Mouse (Mus musculus): ENCODE measurements around the gene Borcs8. TPM values are rescaled to one million over a fixed set of nuclear protein-coding genes. Genes with fewer than 3 reads are reported as not detected.

Gene Borcs8
- total RNA-seq (2021), result 10 to 100 TPM; 22.6 to 23.7 TPM
- 45.3 and 46.6 TPM in 2 replicates for polyA plus RNA-seq (2012; rRNA removed)
- long read RNA-seq, transcript Borcs8-201 (6 exons, 810 nt), result major isoform, 13 of 18 reads
- long read RNA-seq, partial matches to known transcripts, result 2 of 18 reads
- long read RNA-seq, other reads (novel, unspliced or antisense), result 3 of 18 reads

DNA sequence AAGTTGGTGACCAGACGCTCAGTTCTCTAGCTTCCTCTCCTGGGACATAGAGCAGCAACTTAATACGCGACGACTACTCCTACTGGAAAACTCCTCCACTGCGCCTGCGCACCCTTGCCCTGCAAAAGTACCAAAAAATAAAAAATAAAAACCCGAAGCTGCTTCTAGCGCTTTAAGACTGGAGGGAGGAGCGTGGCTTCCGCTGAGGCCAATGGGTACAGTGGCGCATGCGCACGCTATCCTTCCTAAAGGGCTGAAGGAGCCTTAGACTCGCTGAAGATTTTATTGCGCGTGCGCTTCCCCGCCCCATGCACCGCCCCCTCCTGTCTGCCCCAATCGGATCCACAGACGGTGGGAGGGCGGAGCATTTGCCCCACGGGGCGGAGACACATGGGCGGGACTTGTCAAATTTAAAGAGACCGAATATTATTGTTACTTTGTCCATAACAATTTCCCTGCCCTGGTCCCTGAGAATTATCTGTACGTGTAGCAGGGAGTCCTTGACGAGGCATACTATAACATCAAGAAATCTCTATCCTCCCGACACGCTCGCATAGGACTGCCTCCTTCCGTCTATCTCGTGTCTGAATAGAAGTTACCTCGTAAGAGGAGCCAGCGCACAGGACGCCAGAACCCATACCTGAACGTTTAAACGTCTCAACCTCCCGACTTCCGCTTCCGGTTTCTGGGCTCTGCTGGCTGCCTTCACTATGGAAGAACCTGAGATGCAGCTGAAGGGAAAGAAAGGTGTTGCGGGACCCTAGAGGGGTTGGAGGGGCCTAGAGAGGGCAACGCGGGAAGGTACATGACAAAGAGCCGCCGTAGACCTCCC, at the start of gene Borcs8, which contains the start of the genes Rfxank and Mef2b:
Gene Borcs8 (plus strand): TSS at position 474 of the 832 bp plus-strand sequence.
Gene Rfxank (minus strand): TSS at position 129 of the 832 bp plus-strand sequence.
Gene Mef2b (plus strand): TSS at position 686 of the 832 bp plus-strand sequence.
- WGBS, result under 1% methylated on average over 46 of the region's 46 CpGs
- H3K79me2 ChIP-seq (replicated peaks; ENCODE audit: control insufficient read depth, insufficient read depth, low read length), result no peaks in the 10 kb centered on the region
- H3K27me3 ChIP-seq (ENCODE audit: control insufficient read depth, insufficient read depth, low read length), result no peaks in the 10 kb centered on the region
- TF ChIP-seq CTCF (IDR thresholded peaks at IDR 0.05), result no peak
- TF ChIP-seq EP300 (IDR thresholded peaks at IDR 0.05; ENCODE audit: insufficient read depth, low read depth, low read length), result peak; percentile 48; the same call in 1 of the 2 replicates
- TF ChIP-seq POLR2A (IDR thresholded peaks at IDR 0.05; ENCODE audit: insufficient read depth, low read depth, low read length), result peak; percentile 88
- intact Hi-C loops (cut with DNase I), result loop anchor here (1.0 to 2.0 kb wide), 3 partner anchors 8 to 96 kb away; partner anchors contain the start of genes Mau2, Nr2c2ap, Sugp1 and Tmem161a
- peaks cover 9% of the 10 kb centered on the region for H3K4me1 ChIP-seq (ENCODE audit: control insufficient read depth, insufficient read depth, low read length)
- peak within 1 kb of the TSS; percentile 75 for H3K9ac ChIP-seq (ENCODE audit: low read depth, low read length)
- peak within 1 kb of the TSS; percentile 94 for H3K27ac ChIP-seq
- H3K4me3 ChIP-seq, result peak within 1 kb of the TSS; percentile 75
- DNase-seq, result peak; percentile 97 to 99
- H3K36me3 ChIP-seq (ENCODE audit: control insufficient read depth, insufficient read depth, low read length), result no peaks in the 10 kb centered on the region

DNA sequence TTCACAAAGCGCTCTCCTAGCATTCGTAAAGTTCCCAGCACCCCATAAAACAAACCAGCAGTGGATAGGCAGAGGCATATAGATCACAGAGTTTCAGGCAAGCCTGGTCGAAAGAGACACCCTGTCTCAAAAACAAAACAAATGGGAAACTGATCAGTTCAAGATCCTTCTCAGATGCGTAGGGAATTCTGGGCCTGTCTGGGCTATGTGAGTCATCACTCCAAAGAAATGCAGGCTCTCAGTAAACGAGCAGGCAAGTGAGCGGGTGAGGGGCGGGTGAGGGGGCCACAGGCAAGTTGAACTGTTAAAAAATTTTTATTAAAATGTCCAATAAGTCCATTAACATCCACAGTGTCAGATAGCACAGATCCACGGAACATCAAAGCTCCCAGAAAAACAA, 46.5 kb upstream of the Borcs8 start:
- Histone ChIP-seq H3K9ac (ENCODE audit: low read depth, low read length) (no peak overlapping the region), H3K4me3 (no peak overlapping the region), H3K27me3 (ENCODE audit: control insufficient read depth, insufficient read depth, low read length) (peaks cover 7% of the 10 kb centered on the region), H3K36me3 (ENCODE audit: control insufficient read depth, insufficient read depth, low read length) (no peaks in the 10 kb centered on the region), H3K79me2 (replicated peaks; ENCODE audit: control insufficient read depth, insufficient read depth, low read length) (no peaks in the 10 kb centered on the region), H3K4me1 (ENCODE audit: control insufficient read depth, insufficient read depth, low read length) (no peaks in the 10 kb centered on the region), H3K27ac (no peak overlapping the region)
- TF ChIP-seq EP300 (IDR thresholded peaks at IDR 0.05; ENCODE audit: insufficient read depth, low read depth, low read length) (no peak), POLR2A (IDR thresholded peaks at IDR 0.05; ENCODE audit: insufficient read depth, low read depth, low read length) (no peak), CTCF (IDR thresholded peaks at IDR 0.05) (no peak)
- WGBS, result 54% methylated on average over 8 of the region's 8 CpGs
- intact Hi-C loops (cut with DNase I), result no loop called here
- no peak for DNase-seq

DNA sequence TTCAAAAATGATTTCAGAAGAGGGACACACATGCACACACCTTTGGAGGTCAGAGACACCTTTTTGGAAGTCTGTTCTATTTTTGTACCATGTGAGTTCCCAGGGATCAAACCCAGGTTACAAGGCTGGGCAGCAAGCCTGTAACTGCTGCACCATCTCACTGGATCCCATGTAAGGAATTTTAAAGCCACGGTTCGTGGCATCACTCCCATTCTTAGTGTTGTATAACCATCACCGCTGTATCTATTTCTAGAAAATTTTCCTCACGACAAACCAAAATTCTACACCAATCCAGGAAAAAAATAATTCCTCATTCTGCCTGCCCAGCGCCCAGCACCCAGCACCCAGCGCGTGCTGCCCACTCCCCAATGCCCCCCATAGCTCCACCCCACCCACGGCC, 40.0 kb upstream of the Borcs8 start:
- Histone ChIP-seq H3K4me1 (ENCODE audit: control insufficient read depth, insufficient read depth, low read length) (no peaks in the 10 kb centered on the region), H3K27me3 (ENCODE audit: control insufficient read depth, insufficient read depth, low read length) (no peaks in the 10 kb centered on the region), H3K9ac (ENCODE audit: low read depth, low read length) (no peak overlapping the region), H3K27ac (no peak overlapping the region), H3K36me3 (ENCODE audit: control insufficient read depth, insufficient read depth, low read length) (no peaks in the 10 kb centered on the region), H3K79me2 (replicated peaks; ENCODE audit: control insufficient read depth, insufficient read depth, low read length) (no peaks in the 10 kb centered on the region), H3K4me3 (no peak overlapping the region)
- TF ChIP-seq CTCF (IDR thresholded peaks at IDR 0.05), result no peak
- no peak for TF ChIP-seq POLR2A (IDR thresholded peaks at IDR 0.05; ENCODE audit: insufficient read depth, low read depth, low read length)
- TF ChIP-seq EP300 (IDR thresholded peaks at IDR 0.05; ENCODE audit: insufficient read depth, low read depth, low read length), result no peak
- intact Hi-C loops (cut with DNase I), result no loop called here
- 57% methylated on average over 8 of the region's 8 CpGs for WGBS
- DNase-seq, result no peak

DNA sequence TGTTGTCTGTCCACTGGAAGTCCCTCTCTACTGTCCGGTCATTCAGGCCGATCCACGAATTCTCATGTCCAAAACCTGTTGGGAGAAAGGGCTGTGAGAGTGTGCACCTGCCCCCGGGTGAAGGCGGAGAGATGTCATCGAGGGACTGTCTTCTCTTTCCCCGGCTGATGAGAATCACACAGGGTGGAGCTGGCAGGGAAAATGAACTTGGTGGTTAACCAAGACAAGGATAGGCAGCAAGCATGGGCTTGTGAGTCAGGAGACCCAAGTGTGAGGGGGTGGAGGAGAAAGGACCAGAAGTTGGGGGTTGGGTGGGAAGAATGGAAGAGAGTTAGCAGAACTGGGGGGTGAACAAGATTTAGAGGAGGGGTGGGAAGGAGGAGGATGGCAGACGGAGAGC, 39.1 kb upstream of the Borcs8 start:
- WGBS, result 78% methylated on average over 8 of the region's 8 CpGs
- H3K4me1 ChIP-seq (ENCODE audit: control insufficient read depth, insufficient read depth, low read length), result no peaks in the 10 kb centered on the region
- no peaks in the 10 kb centered on the region for H3K36me3 ChIP-seq (ENCODE audit: control insufficient read depth, insufficient read depth, low read length)
- no peak overlapping the region for H3K9ac ChIP-seq (ENCODE audit: low read depth, low read length)
- no peaks in the 10 kb centered on the region for H3K79me2 ChIP-seq (replicated peaks; ENCODE audit: control insufficient read depth, insufficient read depth, low read length)
- no peaks in the 10 kb centered on the region for H3K27me3 ChIP-seq (ENCODE audit: control insufficient read depth, insufficient read depth, low read length)
- no peak for DNase-seq
- intact Hi-C loops (cut with DNase I), result no loop called here
- no peak overlapping the region for H3K27ac ChIP-seq
- TF ChIP-seq CTCF (IDR thresholded peaks at IDR 0.05) (no peak), POLR2A (IDR thresholded peaks at IDR 0.05; ENCODE audit: insufficient read depth, low read depth, low read length) (no peak), EP300 (IDR thresholded peaks at IDR 0.05; ENCODE audit: insufficient read depth, low read depth, low read length) (no peak)
- H3K4me3 ChIP-seq, result no peak overlapping the region

DNA sequence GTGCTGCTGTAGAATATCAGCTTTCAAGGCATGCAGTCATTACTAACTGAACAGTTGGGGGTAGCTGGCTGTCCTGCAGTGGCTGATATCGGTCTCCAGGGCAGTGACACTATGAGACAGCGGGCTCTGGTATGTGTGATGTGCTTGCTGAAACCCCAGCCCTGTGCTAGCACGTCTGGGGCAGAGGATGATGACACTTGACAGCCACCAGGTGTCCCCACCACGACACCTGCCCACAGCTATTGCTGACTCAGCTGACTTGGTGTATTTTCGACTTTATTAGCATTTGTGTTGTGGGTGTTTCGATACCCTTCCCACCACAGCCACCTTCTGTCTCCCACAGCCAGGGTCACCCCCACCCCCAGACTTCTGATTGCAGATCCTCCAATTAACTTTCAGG, 34.8 kb upstream of the Borcs8 start:
- intact Hi-C loops (cut with DNase I), result loop anchor here (1.0 kb wide), 2 partner anchors 62 to 119 kb away; no protein-coding TSS in a partner anchor
- H3K4me1 ChIP-seq (ENCODE audit: control insufficient read depth, insufficient read depth, low read length), result no peaks in the 10 kb centered on the region
- no peak overlapping the region for H3K4me3 ChIP-seq
- TF ChIP-seq CTCF (IDR thresholded peaks at IDR 0.05) (peak; percentile 81), EP300 (IDR thresholded peaks at IDR 0.05; ENCODE audit: insufficient read depth, low read depth, low read length) (no peak)
- no peaks in the 10 kb centered on the region for H3K79me2 ChIP-seq (replicated peaks; ENCODE audit: control insufficient read depth, insufficient read depth, low read length)
- 11% methylated on average over 6 of the region's 6 CpGs for WGBS
- no peaks in the 10 kb centered on the region for H3K36me3 ChIP-seq (ENCODE audit: control insufficient read depth, insufficient read depth, low read length)
- H3K27ac ChIP-seq, result no peak overlapping the region
- peak; percentile 45 to 56 for DNase-seq
- H3K27me3 ChIP-seq (ENCODE audit: control insufficient read depth, insufficient read depth, low read length), result no peaks in the 10 kb centered on the region
- no peak overlapping the region for H3K9ac ChIP-seq (ENCODE audit: low read depth, low read length)

DNA sequence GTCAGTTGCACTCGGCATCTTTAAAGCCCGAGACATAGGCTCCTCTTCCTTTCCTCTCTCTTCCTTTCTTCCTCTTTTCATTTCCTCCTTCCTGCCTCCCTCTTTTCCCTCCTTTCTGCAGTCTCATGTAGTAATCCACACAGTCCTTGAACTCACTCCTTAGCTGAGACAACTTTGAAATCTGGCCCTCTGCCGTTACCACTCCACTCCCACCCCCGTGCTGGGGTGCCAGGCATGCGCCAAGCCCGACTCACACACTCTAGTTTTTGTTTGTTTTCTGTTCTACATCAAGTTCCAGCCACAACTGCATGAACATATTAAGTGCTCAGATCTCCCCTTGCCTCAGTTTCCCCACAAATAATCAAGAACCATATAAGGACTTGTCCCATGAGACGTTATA, 34.4 kb upstream of the Borcs8 start:
- Histone ChIP-seq H3K9ac (ENCODE audit: low read depth, low read length) (no peak overlapping the region), H3K27ac (no peak overlapping the region), H3K27me3 (ENCODE audit: control insufficient read depth, insufficient read depth, low read length) (no peaks in the 10 kb centered on the region), H3K4me3 (no peak overlapping the region), H3K36me3 (ENCODE audit: control insufficient read depth, insufficient read depth, low read length) (no peaks in the 10 kb centered on the region), H3K4me1 (ENCODE audit: control insufficient read depth, insufficient read depth, low read length) (no peaks in the 10 kb centered on the region), H3K79me2 (replicated peaks; ENCODE audit: control insufficient read depth, insufficient read depth, low read length) (no peaks in the 10 kb centered on the region)
- 64% methylated on average over 7 of the region's 7 CpGs for WGBS
- no peak for TF ChIP-seq CTCF (IDR thresholded peaks at IDR 0.05)
- DNase-seq, result no peak
- intact Hi-C loops (cut with DNase I), result loop anchor here (1.0 kb wide), 2 partner anchors 61 to 118 kb away; no protein-coding TSS in a partner anchor
